Mouse (Mus musculus): Measurements from ENCODE around the gene Grin2d.

Gene Grin2d

DNA sequence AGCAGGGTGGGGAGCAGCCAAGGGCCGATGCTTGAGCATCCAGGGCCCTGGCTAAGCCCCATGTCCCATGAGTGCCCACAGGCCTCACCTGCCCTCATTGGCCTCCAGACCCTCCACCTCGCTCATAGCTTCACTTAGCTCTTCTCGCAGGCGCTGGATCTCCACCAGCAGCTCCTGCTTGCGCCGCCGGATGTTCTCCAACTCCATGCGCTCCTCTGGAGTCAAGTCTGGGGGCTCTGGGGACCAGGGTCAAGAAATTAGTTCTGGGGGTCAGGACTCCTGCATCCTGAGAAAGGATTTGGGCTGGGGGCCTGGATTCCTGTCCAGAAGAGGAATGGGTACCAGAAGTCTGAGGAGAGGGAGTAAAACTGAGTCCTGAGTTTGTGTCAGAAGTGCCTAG is 65.3 kb downstream of the Grin2d start:
- CTCF ChIA-PET: no interaction called here

DNA sequence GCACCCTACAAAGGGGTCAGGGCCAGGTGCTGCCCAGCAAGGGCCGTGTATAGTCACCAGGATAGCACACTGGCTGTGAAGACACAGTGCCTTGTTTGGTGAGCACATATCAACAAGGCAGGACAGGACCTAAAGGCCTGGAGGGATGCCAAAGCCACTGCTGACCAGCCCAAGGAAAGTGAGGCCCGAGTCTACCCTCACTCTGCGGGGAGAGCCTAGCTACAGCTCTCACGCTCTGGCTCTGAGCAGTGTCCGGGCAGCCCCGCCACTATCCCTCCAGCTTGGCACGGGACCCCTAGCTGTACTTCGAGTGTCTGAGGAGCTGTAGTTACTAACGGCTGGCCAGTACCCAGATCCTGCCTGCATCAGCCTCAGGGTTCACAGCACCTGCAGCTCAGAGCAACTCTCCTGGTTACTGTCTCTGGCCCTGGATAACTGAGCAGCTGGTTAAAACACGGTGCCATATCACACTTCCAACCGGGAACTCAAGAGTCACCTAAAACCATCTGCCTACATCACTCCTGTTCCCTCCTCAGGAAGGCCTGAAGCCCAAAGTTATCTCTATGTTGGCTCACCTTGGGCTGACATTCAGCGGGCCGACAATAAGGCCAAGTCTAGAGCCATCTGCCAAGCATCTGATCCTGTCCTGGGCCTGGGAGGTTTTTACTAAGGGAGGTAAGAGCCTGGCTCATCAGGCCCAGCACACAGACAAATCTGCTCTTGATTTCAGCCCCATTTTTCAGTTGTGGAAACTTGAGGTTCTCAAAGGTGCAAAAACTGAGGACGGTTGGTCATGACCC is 68.7 kb downstream of the Grin2d start:
- CTCF ChIA-PET: no interaction called here

- CTCF ChIA-PET: interaction anchor here (0.7 kb wide), 1 partner anchor 25 kb away, joined by 10 read pairs; no protein-coding TSS in a partner anchor
Observed at GRCm38 (mm10) chr7:45808471-45808870, 69.7 kb downstream of the Grin2d start.

DNA sequence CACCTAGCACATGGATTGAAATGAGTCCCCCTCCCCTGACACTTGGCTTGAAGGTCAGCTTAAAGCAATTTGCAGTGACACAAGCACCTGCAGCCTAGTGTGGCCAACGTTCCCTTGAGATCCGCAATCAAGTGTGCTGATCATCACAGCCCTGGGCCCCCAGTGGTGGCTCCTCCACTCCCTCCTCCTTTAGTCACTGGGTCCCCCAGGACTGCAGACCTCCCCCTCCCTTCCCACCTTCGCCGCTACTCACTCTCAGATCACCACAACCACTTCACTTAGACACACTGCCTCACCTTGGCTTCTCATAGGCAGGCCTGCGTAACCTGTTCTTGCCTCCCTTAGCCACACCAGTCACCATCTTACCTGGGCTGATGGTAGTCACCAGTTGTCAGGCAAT is 72.2 kb downstream of the Grin2d start:
- CTCF ChIA-PET: no interaction called here

GRCm38 (mm10) chr7:45802551-45802950 is 75.6 kb downstream of the Grin2d start:
- CTCF ChIA-PET: no interaction called here

DNA sequence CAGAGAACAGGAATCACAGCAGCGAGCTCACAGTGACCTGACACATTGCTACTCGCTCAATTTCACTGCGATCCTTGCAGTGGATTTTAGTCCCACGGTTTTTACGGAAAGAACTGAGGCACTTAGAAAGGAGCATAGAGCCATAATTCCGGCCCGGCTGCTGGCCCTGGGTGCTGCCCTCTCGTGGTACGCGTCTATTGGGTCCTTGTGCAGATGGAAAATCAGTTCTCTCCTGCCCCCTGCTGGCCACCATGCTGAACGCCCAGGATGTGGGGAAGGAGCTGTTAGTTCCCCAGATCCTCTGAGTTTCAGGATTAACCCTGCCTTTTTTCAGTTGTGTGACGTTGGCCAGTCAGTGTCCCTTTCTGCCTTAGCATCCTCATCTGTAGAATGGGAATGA is 76.8 kb downstream of the Grin2d start:
- CTCF ChIA-PET: interaction anchor here (0.7 to 1.4 kb wide), 6 partner anchors 16 to 93 kb away, joined by 3 to 25 read pairs (median 4); no protein-coding TSS in a partner anchor

DNA sequence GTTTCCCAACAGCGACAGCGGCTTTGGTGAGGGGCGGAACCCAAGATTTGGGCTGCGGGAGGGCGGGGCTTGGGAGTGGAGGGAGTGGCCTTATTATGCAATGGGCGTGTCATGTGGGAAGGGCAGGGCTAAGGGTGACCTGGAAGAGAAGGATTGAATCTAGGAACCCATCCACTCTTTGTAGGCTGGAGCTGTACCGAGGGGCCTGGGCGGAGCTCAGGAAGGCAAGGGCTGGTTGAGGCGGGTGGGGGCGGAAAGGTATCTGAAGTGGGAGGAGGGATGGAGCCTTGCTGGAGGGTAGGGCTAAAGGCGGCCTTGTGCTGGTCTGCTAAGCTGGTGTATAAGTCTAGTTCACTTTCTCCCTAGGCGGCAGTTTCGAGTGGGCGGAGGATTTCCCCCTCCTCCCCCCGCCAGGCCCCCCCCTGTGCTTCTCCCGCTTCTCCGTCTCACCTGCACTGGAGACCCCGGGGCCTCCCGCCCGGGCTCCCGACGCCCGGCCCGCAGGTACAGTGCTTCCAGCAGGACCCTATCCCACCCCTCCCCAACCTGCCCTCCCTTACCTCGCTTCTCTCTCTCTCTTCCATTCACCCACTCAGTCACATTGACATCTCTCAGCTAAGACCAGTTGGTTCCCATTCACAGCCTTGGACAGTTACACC is 77.5 kb downstream of the Grin2d start:
- CTCF ChIA-PET: interaction anchor here (0.7 to 1.4 kb wide), 6 partner anchors 15 to 122 kb away, joined by 3 to 25 read pairs (median 4); no protein-coding TSS in a partner anchor

GRCm38 (mm10) chr7:45800001-45800400 is 78.2 kb downstream of the Grin2d start:
- CTCF ChIA-PET: interaction anchor here (0.7 kb wide), 2 partner anchors 26 to 83 kb away, joined by 3 to 11 read pairs; no protein-coding TSS in a partner anchor

- CTCF ChIA-PET: interaction anchor here (0.7 kb wide), 2 partner anchors 60 to 585 kb away, joined by 3 read pairs; no protein-coding TSS in a partner anchor
Observed at GRCm38 (mm10) chr7:45798931-45799330, 79.2 kb downstream of the Grin2d start.

- CTCF ChIA-PET: no interaction called here
Observed at GRCm38 (mm10) chr7:45798511-45798836, 79.7 kb downstream of the Grin2d start.

- CTCF ChIA-PET: no interaction called here
Observed at GRCm38 (mm10) chr7:45797661-45798510, 80.3 kb downstream of the Grin2d start.

DNA sequence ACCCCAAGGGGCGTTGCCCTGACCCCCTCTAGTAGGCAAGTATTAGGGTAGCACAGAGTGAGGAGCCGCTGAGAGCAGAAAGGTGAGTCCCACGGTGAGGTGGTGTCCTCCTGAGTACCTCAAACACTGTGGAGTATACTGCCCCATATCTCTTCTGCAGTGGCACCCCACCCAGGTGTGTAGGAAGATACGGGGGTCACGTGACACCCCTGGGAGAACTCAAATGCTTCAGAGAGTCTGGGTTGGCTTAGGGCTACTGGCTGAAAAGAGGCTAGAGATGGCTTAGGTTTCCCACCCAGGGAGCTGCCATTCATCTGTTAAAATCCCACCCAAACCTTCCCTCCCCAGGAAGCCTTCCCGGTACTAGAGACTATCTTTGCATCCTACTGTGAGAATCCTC is 81.2 kb downstream of the Grin2d start:
- CTCF ChIA-PET: no interaction called here

GRCm38 (mm10) chr7:45794971-45795370 is 83.2 kb downstream of the Grin2d start:
- CTCF ChIA-PET: no interaction called here

DNA sequence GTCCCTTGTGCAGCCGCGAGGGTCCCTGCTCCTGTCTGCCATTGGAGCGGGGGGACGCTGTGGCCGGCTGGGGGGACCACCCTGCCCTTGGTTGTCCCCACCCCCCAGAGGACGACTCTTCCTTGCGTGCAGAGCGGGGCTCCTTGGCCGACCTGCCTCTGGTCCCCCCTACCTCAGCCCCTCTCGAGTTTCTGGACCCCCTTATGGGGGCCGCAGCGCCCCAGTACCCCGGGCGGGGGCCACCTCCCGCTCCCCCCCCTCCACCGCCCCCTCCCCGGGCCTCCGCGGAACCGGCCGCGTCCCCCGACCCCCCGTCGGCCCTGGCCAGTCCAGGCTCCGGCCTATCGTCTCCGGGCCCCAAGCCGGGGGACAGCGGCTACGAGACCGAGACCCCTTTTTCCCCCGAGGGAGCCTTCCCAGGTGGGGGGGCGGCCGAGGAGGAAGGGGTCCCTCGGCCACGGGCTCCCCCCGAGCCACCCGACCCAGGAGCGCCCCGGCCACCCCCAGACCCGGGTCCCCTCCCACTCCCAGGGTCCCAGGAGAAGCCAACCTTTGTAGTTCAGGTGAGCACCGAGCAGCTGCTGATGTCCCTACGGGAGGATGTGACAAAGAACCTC is 84.1 kb downstream of the Grin2d start:
- CTCF ChIA-PET: no interaction called here

DNA sequence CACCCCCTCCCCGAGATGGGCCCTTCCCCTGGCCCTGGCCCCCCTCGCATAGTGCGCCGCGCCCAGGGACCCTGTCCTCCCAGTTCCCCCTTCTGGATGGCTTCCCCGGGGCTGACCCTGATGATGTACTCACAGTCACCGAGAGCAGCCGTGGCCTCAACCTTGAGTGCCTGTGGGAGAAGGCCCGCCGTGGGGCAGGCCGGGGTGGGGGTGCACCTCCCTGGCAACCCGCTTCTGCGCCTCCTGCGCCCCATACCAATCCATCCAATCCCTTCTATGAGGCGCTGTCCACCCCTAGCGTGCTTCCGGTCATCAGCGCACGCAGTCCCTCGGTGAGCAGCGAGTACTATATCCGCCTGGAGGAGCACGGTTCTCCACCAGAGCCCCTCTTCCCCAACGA is 84.9 kb downstream of the Grin2d start:
- CTCF ChIA-PET: no interaction called here

DNA sequence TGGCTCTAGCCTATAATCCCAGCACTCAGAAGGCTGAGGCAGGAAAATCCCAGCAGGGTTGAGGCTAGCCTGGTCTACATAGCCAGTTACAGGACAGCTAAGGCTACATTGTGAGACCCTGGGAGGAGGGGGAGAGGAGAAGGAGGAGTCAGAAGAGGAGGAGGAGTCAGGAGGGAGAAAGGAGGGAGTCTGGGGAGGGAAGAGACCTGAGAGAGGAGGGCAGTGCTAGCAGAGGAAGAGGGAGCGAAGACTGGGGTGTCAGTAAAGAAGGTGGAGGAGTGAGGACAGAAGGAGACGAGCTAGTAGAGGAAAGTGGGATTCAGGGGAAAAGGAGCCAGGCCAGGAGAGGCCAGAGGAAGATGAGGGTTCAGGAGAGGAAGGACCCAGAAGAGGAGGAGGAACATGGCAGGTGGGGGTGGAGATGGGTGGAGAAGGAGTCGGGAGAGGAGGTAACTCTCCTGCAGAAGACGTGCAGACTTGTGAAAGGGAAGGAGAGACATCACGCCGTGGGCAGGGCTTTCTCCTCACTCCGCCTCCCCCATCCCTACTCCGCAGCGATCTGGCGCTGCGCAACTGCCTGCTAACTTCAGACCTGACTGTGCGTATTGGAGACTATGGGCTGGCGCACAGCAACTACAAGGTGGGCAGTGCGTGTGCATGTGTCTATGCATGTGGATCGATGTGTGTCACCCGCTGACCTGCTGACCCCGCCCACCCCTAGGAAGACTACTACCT is 86.3 kb downstream of the Grin2d start:
- CTCF ChIA-PET: no interaction called here

GRCm38 (mm10) chr7:45790721-45791120 is 87.5 kb downstream of the Grin2d start:
- CTCF ChIA-PET: no interaction called here

- CTCF ChIA-PET: no interaction called here
Observed at GRCm38 (mm10) chr7:45787642-45788041, 90.5 kb downstream of the Grin2d start.

GRCm38 (mm10) chr7:45786661-45787413 is 91.3 kb downstream of the Grin2d start:
- CTCF ChIA-PET: no interaction called here

DNA sequence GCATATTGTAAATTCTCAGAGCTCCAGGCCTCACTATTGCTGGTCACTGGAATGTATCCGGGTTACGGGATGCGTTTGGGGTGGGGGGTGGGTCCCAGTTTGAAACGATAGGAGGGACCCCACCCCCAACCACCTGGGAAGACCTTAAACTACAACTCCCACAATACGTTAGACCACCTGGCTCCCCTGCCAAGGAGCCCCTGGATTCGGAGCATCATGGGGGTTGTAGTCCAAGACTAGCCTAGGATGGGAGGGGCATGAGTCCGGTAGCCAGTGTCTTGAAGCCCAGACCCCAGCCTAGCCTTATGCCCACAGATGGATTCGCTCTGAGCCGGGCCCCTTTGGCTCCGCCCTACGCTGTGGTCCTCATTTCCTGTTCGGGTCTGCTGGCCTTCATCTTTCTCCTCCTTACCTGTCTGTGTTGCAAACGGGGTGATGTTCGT is 92.0 kb downstream of the Grin2d start:
- CTCF ChIA-PET: interaction anchor here (1.3 kb wide), 1 partner anchor 15 kb away, joined by 3 read pairs; no protein-coding TSS in a partner anchor

Measured in spleen, embryonic (tissue).